Mouse (Mus musculus) bone marrow, adult 2 months (tissue): ENCODE results near the gene Gucy1b1. TPM values are rescaled to one million over a fixed set of nuclear protein-coding genes. Genes with fewer than 3 reads are reported as not detected.

Experiments used
- H3K27ac ChIP-seq: fragments of 200-500 bp; 2 replicates; pipeline ENCODE4 v1.5.1; 2012; ENCODE audit warnings: low read depth, mild to moderate bottlenecking, control low read depth, inconsistent platforms, low read length; ENCODE audit not compliant: control insufficient read depth, poor library complexity, insufficient read depth
- H3K4me1 ChIP-seq: fragments of 200-500 bp; 2 replicates; pipeline ENCODE4 v1.6.1; 2011; ENCODE audit warnings: low read length; ENCODE audit not compliant: control insufficient read depth, insufficient read depth
- H3K4me3 ChIP-seq: fragments of 200-500 bp; replicated peaks from 2 replicates; pipeline ENCODE3; 2011; ENCODE audit warnings: mild to moderate bottlenecking, low read depth, low read length, control low read depth; ENCODE audit not compliant: control insufficient read depth
- CTCF ChIP-seq: fragments of 200-500 bp; IDR thresholded peaks from 2 replicates; pipeline ENCODE4 v1.5.1; 2011; ENCODE audit warnings: low read length, control low read depth; ENCODE audit not compliant: control insufficient read depth, insufficient read depth
- POLR2A ChIP-seq: fragments of 200-500 bp; IDR thresholded peaks from 2 replicates; pipeline ENCODE4 v1.6.1; 2011; ENCODE audit warnings: low read depth, mild to moderate bottlenecking, control low read depth, low read length, borderline replicate concordance; ENCODE audit not compliant: control insufficient read depth
- WGBS: fragments of 180-500 bp; shearing (Covaris S2); methylation state at CpG from one replicate; pipeline ENCODE4 v1.1.7; 2018; 5-methylcytosine and 5-hydroxymethylcytosine counted together
- polyA plus RNA-seq: library from polyadenylated mRNA; stranded (reverse); fragments of >200 nt; gene quantifications from 2 replicates; pipeline ENCODE4 v1.2.4, GENCODE M21; 2011; ENCODE audit warnings: low replicate concordance; ENCODE audit not compliant: missing spikeins, insufficient read depth, insufficient read length

Gucy1b1 gene
- polyA plus RNA-seq, 1 experiment, result 5.2 TPM

GRCm38 (mm10) chr3:81986103-81986502 lies 88.4 kb downstream of the Gucy1b1 start:
- TF ChIP-seq POLR2A (no peak), CTCF (no peak)

GRCm38 (mm10) chr3:81985100-81985499 lies 89.4 kb downstream of the Gucy1b1 start:
- Histone ChIP-seq H3K4me3 (no peak overlapping the region), H3K4me1 (no peaks in the 10 kb centered on the region), H3K27ac (no peak overlapping the region)
- 49% methylated on average over 1 of the region's 1 CpGs for WGBS
- TF ChIP-seq CTCF (no peak), POLR2A (no peak)

More at GRCm38 (mm10) chr3:81986103-81986502, 88.4 kb downstream of the Gucy1b1 start:
- Histone ChIP-seq H3K4me1 (no peaks in the 10 kb centered on the region), H3K4me3 (no peak overlapping the region), H3K27ac (no peak overlapping the region)
- WGBS, result 85% methylated on average over 2 of the region's 2 CpGs

GRCm38 (mm10) chr3:81983120-81983895 lies 91.2 kb downstream of the Gucy1b1 start:
- TF ChIP-seq POLR2A (no peak), CTCF (no peak)
- 60% methylated on average over 8 of the region's 8 CpGs for WGBS
- no peak overlapping the region for H3K27ac ChIP-seq
- no peaks in the 10 kb centered on the region for H3K4me1 ChIP-seq
- H3K4me3 ChIP-seq, result no peak overlapping the region

Other genes with a start within 250 kb of the Gucy1b1 start
- 4.8 and 7.0 TPM in 2 replicates for gene Ctso, start 142.1 kb downstream of the Gucy1b1 start, polyA plus RNA-seq
- gene Tdo2, start 98.5 kb downstream of the Gucy1b1 start, polyA plus RNA-seq, result 1.7 and 7.8 TPM in 2 replicates
- gene Asic5, start 92.4 kb downstream of the Gucy1b1 start, polyA plus RNA-seq, result not detected in 2 replicates
- gene Gucy1a1, start 71.1 kb upstream of the Gucy1b1 start, polyA plus RNA-seq, result 3.0 and 8.7 TPM in 2 replicates